Mouse (Mus musculus) right cerebral cortex, adult 2 months (tissue): Measurements from ENCODE around the gene Adprm.
"Not testable (repeated sequence)": the region's sequence is repeated elsewhere in the genome, so short reads cannot be mapped to it uniquely, and the experiment has no call there.

Experiments
- DNase-seq, 2 experiments: peaks; one replicate each; pipeline ENCODE4 v3.0.0; 2021 to 2022; ENCODE audit warnings: low spot score in 2 of 2

The Adprm gene

DNA sequence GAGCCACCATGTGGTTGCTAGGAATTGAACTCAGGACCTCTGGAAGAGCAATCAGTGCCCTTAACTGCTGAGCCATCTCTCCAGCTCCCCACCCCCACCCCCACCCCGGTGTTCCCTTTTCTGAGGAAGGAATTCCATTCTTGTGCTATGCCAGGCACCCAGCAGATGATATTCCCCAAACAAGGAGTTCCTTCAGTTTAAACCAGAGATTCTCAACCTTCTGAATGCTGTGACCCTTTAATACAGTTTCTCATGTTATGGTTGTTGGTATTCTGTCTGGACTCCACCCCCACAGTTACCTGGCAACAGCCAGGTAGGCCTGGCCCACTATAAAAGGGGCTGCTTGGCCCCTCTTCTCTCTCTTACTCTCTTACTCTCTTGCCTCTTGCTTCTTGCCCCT is 29.2 kb downstream of the Adprm start:
- not testable (repeated sequence) for DNase-seq

GRCm38 (mm10) chr11:67022354-67023115 is 29.9 kb downstream of the Adprm start:
- DNase-seq = no peak

DNA sequence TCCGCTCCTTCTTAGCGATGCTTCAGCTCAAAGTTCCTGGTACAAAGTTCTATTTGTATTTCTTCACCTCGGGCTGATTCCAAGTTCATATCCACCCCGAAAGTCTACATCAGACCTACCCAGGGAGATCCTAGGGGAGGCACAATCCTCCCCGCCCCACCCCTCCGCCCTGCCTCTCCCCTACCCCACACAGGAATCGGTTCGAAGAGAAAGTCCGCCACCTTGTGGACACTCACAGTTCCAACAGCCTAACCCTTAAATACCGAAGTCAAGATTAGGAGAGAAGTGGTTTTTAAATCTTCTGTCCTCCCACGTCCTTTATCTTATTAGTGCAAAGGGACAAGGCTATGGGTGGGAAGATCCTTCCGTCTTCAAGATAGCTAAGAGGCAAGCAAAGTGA is 31.4 kb downstream of the Adprm start:
- peak; percentile 62 to 75 for DNase-seq

DNA sequence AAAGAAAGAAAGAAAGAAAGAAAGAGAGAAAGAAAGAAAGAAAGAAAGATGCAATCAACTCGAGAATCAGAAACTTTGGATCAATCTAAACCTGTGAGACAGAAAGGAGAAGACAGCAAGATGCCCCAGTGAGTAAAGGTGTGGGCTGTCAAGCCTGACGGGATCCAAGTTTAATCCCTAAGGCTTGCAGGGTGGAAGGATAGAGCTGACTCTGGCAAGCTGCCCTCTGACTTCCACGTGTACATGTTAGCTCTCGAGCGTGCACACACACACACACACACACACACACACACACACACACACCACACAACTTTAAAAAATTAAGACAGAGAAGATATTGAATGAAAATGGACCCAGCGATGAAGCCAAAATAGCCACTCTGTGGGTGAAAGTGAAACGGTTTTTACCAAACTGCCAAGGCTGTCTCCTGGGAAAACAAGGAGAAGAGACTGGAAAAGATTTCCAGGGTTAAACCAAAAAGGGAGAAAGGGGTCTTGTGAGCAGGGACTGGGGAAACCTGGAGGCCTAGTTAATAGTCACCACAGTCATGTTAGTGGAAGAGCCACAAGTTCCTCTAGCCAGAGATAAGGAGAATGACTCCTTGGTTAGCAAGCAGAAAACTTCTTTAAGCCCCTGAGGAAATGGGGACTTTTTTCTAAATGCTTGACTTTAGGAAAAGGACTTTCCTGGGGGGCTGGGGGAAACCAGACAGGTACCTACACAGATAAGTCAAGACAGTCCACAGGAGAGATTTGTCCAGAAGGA is 32.5 kb downstream of the Adprm start:
- DNase-seq = no peak

- no peak for DNase-seq
These were observed 34.4 kb downstream of the Adprm start for GRCm38 (mm10) chr11:67017801-67018591.

GRCm38 (mm10) chr11:67011635-67012034 is 40.8 kb downstream of the Adprm start:
- DNase-seq = no peak

DNA sequence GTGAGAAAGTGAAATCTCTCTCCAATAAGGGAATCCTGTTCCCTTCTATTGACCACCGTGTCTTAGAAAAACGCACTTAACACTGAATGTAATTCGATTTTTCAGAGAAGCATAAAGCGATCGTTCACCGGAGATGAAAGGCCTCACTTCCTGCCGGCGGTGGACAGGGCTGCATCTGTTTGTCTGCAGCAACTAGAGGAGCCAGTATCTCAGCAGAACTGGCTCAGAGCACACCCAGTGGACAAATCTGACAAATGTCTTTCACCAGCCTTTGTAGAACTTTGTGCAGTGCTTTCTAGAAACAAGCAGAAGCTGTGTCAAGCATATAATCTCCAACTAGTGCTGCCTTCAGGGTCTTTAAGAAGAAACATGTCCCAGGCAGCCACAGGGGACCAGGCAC is 42.0 kb downstream of the Adprm start:
- DNase-seq = no peak

DNA sequence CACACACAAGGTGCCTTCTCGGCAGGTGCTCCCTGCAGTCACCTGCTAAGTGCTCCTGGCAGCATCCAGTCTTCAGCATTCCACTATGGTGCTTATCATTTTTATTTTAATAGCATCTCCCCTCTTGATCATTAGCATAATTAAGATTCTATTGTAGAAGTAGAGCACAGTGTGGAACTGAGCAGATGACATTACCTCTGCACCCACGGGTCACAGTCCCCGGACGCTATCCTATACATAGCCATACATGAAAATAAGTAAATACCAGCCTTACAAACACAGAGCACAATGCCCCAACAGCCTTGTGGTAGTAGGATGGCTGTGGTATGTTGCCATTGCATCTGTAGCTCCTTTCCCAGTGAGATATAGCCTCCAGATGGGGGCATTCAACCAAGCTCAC is 43.9 kb downstream of the Adprm start:
- DNase-seq = no peak

GRCm38 (mm10) chr11:67007961-67008360 is 44.4 kb downstream of the Adprm start:
- no peak for DNase-seq

GRCm38 (mm10) chr11:67002911-67003310 is 49.5 kb downstream of the Adprm start:
- DNase-seq = no peak

- no peak for DNase-seq
These were observed 50.7 kb downstream of the Adprm start for GRCm38 (mm10) chr11:67001717-67002116.

DNA sequence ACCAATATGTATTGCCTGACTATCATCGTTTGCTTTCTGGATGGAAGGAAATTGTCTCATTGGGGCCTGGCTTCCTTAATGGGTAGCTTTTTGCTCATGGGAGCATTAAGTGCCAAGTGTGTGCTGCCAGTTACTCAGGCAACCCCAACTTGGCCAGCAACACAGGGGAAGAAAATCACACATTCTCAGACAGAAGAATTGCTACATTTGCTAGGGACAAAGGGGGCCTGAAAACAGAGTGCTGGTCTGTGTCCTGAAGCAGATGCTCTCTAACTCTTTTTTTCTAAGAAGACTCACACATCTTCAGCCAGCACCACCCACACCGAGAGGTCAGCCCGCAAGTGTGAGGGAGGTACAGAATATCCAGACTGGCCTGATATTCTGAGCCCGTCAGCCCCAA is 51.7 kb downstream of the Adprm start:
- DNase-seq = no peak

DNA sequence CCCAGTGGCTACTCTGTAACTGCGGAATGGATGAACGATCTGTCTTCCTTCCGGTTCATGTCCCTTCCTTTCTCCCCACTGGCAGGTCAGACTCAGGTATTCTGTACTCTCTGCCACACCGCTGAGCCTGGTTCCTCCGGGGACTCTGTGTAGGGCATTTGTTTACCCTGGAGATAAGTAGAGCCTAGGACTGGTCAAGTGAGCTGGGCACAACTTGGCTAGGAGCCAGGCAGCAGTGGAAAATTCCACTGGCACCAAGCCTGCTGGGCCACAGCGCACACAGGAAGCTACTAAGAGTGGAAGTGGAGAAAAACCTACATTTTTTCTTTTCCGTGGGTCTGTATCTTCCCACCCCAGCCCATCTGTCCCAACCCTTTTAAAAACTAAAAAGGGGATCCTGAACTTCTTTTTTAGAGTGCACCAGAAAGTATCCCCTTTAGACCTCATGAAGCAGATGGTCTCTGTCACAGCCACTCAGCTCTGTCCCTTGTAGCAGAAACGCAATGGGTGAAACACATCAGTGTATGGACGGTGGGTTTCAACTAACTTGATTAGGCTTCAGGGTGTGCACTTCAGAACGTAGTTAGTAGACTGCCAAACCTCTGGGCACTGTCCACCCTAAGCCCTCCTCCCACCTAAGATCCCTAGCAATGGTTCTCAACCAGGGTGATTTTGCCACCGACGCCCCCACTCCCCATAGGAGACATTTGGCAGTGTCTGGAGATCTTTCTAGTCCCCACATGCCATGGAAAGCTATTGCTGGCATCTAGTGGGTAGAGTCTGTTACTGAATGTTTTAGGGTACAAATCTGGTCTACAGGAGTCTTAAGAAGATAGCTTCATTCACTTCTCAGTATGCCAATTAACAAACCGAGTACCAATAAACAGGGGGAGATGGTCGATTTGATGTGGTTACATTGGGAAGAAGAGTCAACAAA is 53.7 kb downstream of the Adprm start:
- DNase-seq = peak in 1 of 2 experiments; percentile 44

DNA sequence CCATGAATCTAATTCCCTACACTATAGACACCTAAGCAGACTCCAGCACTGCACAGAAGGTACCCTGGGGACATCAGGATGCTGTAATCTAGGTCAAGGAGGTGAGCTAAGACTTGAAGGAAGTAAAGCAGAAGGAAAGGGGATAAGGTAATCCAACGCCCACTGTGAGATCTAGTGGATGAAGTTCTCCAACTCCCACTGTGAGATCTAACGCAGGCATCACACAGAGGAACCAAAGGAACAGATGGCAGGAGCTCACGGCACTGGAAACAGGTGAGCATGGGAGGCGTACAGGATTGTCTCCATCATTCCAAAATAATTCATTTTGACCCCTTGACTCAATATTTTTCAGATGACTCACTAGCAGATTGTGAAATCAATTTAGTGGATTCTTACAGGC is 55.9 kb downstream of the Adprm start:
- DNase-seq = no peak

DNA sequence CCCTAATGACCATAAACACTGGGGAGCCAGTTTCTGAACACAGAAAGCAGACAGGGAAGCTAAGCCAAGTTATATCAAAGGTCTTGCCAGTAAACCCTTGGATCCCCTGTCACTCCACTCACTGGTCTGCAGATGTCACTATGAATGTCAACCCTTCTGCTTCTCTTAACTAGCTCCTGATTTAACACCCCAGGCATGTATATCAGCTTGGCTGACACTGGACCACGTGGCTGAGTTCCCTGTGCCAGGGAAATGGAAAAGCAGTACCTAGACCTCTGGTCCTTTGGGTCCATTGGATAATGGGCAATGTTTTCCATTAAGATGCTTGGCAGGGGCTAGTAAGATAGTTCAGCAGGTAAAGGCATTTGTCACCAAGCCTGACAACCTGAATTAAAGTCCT is 58.7 kb downstream of the Adprm start:
- no peak for DNase-seq

DNA sequence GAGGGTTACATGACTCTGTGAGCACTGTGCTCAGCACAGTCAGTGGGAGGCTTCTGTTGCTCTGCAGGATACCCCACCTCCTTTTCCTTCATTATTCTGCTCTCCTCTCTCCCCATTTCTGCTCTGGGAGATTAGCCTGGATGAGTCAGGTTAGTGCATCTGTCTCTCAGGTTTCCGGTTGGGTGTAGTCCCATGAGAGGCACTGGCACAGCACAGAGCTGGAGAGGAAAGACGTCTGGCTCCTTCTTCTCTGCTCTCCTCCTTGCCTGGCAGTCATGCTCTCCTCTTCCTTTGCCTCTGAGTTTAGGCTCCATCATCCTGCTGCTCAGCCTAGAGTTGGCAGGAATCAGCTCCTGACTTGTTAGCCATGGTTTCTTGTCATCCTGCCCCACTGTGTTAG is 60.2 kb downstream of the Adprm start:
- peak in 1 of 2 experiments; percentile 5 for DNase-seq
